Comparison of ENCODE assay signal across 32 mouse cellular contexts in genomic region chr1:69496055-69496454, GRCm38 (mm10).
A peak's percentile ranks its signal among the peaks of the same experiment; 100 is the strongest.
DNase-seq lines count a peak whose midpoint lies in the region; ATAC-seq and TF ChIP-seq lines count a peak whose summit lies in the region.
"Had no signal": no experiment of that assay in that cellular context is flagged by ENCODE, and none has a peak within 500 bp of the region (broad histone marks: within the 10 kb centered on the region; RNA-seq: fewer than 3 reads in every experiment).

No protein-coding gene starts in this region.

- peak overlapping the region; percentile 73 for H3K27ac ChIP-seq in MEL (ENCODE audit: control insufficient read depth, low read depth, low read length)
- H3K27ac ChIP-seq in liver, embryonic 14.5 days, result no peak overlapping the region
- no peak overlapping the region for H3K27ac ChIP-seq in stomach, postnatal 0 days (replicated peaks)
- H3K27ac ChIP-seq: hindbrain, embryonic 13.5 days; kidney, embryonic 15.5 days; layer of hippocampus, adult 2 months; limb, embryonic 10.5 days; limb, embryonic 15.5 days; lung, embryonic 15.5 days; neural tube, embryonic 15.5 days had no signal

- H3K27me3 ChIP-seq in MEL (ENCODE audit: control insufficient read depth in 1 of 2, insufficient read depth in 2 of 2, low read length in 2 of 2), result no peaks in the 10 kb centered on the region
- no peaks in the 10 kb centered on the region for H3K27me3 ChIP-seq in liver, embryonic 14.5 days (ENCODE audit: control insufficient read depth, insufficient read depth, low read length)
- H3K27me3 ChIP-seq in stomach, postnatal 0 days (ENCODE audit: control insufficient read depth, insufficient read depth, low read length), result no peaks in the 10 kb centered on the region
- H3K27me3 ChIP-seq: hindbrain, embryonic 13.5 days; kidney, embryonic 15.5 days; limb, embryonic 15.5 days; lung, embryonic 15.5 days; megakaryocyte, embryonic 14.5 days; neural tube, embryonic 15.5 days had no signal

- no peak for TF ChIP-seq POLR2A in MEL (IDR thresholded peaks at IDR 0.05; ENCODE audit: control insufficient read depth in 1 of 2, insufficient read depth in 1 of 2, low read depth in 1 of 2, low read length in 2 of 2, poor library complexity in 1 of 2)

- no peaks in the 10 kb centered on the region for H3K79me2 ChIP-seq in MEL (ENCODE audit: control insufficient read depth, insufficient read depth, low read length, poor library complexity)

- H3K9ac ChIP-seq in MEL (ENCODE audit: control insufficient read depth, low read depth, low read length, poor library complexity, severe bottlenecking), result no peak overlapping the region
- H3K9ac ChIP-seq in liver, embryonic 14.5 days (replicated peaks), result no peak overlapping the region
- no peak overlapping the region for H3K9ac ChIP-seq in stomach, postnatal 0 days (ENCODE audit: low read length)
- H3K9ac ChIP-seq: hindbrain, embryonic 13.5 days; kidney, embryonic 15.5 days; limb, embryonic 15.5 days; lung, embryonic 15.5 days; neural tube, embryonic 15.5 days had no signal

- DNase-seq in MEL (ENCODE audit: low read depth, low spot score), result peak; percentile 87
- peak in 2 of 3 experiments; percentile 36 to 40 for DNase-seq in liver, embryonic 14.5 days (ENCODE audit: low read depth in 3 of 3, low spot score in 3 of 3)
- DNase-seq in stomach, postnatal 0 days (ENCODE audit: low spot score), result no peak
- no peak for DNase-seq in urinary bladder, postnatal 10 days (ENCODE audit: low spot score)
- no peak for DNase-seq in adipocyte (ENCODE audit: low spot score)
- DNase-seq: adrenal gland, postnatal 14 days; cerebellum, adult 11-12 months; cerebellum, postnatal 10 days; heart, adult 18-20 months; heart, postnatal 36 days; kidney, adult 11 months; kidney, postnatal 36 days; midbrain, embryonic 14.5 days; right cerebral cortex, postnatal 4 days; thymus, adult 2 months; thymus, postnatal 36 days had no signal

- no peaks in the 10 kb centered on the region for H3K9me3 ChIP-seq in MEL (replicated peaks; ENCODE audit: insufficient read depth, low read length)
- no peaks in the 10 kb centered on the region for H3K9me3 ChIP-seq in liver, embryonic 14.5 days (ENCODE audit: control insufficient read depth, low read length)
- H3K9me3 ChIP-seq in stomach, postnatal 0 days (ENCODE audit: control insufficient read depth, low read length), result no peaks in the 10 kb centered on the region
- H3K9me3 ChIP-seq: hindbrain, embryonic 13.5 days; kidney, embryonic 15.5 days; limb, embryonic 10.5 days; limb, embryonic 15.5 days; lung, embryonic 15.5 days; megakaryocyte, embryonic 14.5 days; neural tube, embryonic 15.5 days had no signal

- H3K36me3 ChIP-seq in MEL (ENCODE audit: control insufficient read depth in 1 of 2, insufficient read depth in 2 of 2, low read length in 2 of 2), result peaks cover 0 to 46% of the 10 kb centered on the region in 2 experiments; a peak in 2 of 4 replicates
- H3K36me3 ChIP-seq in liver, embryonic 14.5 days (replicated peaks; ENCODE audit: control insufficient read depth, insufficient read depth, low read depth), result no peaks in the 10 kb centered on the region
- no peaks in the 10 kb centered on the region for H3K36me3 ChIP-seq in stomach, postnatal 0 days (ENCODE audit: control insufficient read depth, insufficient read depth, low read length)
- H3K36me3 ChIP-seq: hindbrain, embryonic 13.5 days; kidney, embryonic 15.5 days; limb, embryonic 10.5 days; limb, embryonic 15.5 days; lung, embryonic 15.5 days; neural tube, embryonic 15.5 days had no signal

- H3K4me2 ChIP-seq in liver, embryonic 14.5 days (ENCODE audit: low read depth), result no peak overlapping the region
- no peak overlapping the region for H3K4me2 ChIP-seq in stomach, postnatal 0 days (replicated peaks; ENCODE audit: low read depth)
- H3K4me2 ChIP-seq: heart, embryonic 11.5 days; hindbrain, embryonic 13.5 days; kidney, embryonic 15.5 days; limb, embryonic 15.5 days; lung, embryonic 15.5 days; neural tube, embryonic 15.5 days had no signal

- peaks cover 22 to 24% of the 10 kb centered on the region in 2 experiments for H3K4me1 ChIP-seq in MEL (ENCODE audit: control insufficient read depth in 1 of 2, insufficient read depth in 2 of 2, low read length in 2 of 2)
- peaks cover 13 to 28% of the 10 kb centered on the region in 2 experiments for H3K4me1 ChIP-seq in liver, embryonic 14.5 days (replicated peaks; ENCODE audit: control insufficient read depth in 2 of 2, insufficient read depth in 2 of 2, low read length in 1 of 2)
- no peaks in the 10 kb centered on the region for H3K4me1 ChIP-seq in stomach, postnatal 0 days (replicated peaks; ENCODE audit: control insufficient read depth, insufficient read depth)
- H3K4me1 ChIP-seq: limb, embryonic 10.5 days; limb, embryonic 15.5 days; lung, embryonic 15.5 days; neural tube, embryonic 15.5 days had no signal

- TF ChIP-seq RAD21 in MEL (IDR thresholded peaks at IDR 0.05; ENCODE audit: low read depth, low read length), result no peak

- ATAC-seq in hematopoietic stem cell, adult 5-6 weeks (replicated peaks in 1 of 2; ENCODE audit: insufficient read depth in 1 of 2, low FRiP score in 2 of 2, low TSS enrichment in 1 of 2, low read depth in 1 of 2, poor library complexity in 2 of 2, severe bottlenecking in 2 of 2), result peak; percentile 74 to 86
- peak; percentile 80 for ATAC-seq in liver, embryonic 14.5 days (ENCODE audit: insufficient read depth)
- peak; percentile 85 for ATAC-seq in megakaryocyte progenitor cell, adult 5-6 weeks (replicated peaks; ENCODE audit: poor library complexity)
- ATAC-seq in stomach, postnatal 0 days (ENCODE audit: low FRiP score, low TSS enrichment), result no peak
- no peak for ATAC-seq in frontal cortex, adult (ENCODE audit: low TSS enrichment)
- ATAC-seq: CD4-positive, CD25-positive, alpha-beta regulatory T cell, adult 4 months; forebrain, embryonic 16.5 days; inflammation-experienced regulatory T-cells, adult 6 months had no signal

- 6% methylated on average over 4 of the region's 4 CpGs for WGBS in liver, embryonic 14.5 days (ENCODE audit: insufficient replicate concordance)
- 55% methylated on average over 4 of the region's 4 CpGs for WGBS in stomach, postnatal 0 days

- TF ChIP-seq CTCF in MEL (IDR thresholded peaks at IDR 0.05 in 2 of 3, conservative IDR thresholded peaks at IDR 0.05 in 1 of 3; ENCODE audit: control insufficient read depth in 1 of 3, insufficient read depth in 1 of 3, low read depth in 2 of 3, low read length in 3 of 3, poor library complexity in 1 of 3, severe bottlenecking in 1 of 3), result no peak
- no peak for TF ChIP-seq CTCF in liver, embryonic 14.5 days (IDR thresholded peaks at IDR 0.05; ENCODE audit: low read depth)
- TF ChIP-seq CTCF in stomach, postnatal 0 days (IDR thresholded peaks at IDR 0.05; ENCODE audit: low read depth), result no peak

- H3K4me3 ChIP-seq in MEL (ENCODE audit: control insufficient read depth in 1 of 2, insufficient read depth in 1 of 2, low read depth in 2 of 2, low read length in 2 of 2), result no peak overlapping the region
- H3K4me3 ChIP-seq in liver, embryonic 14.5 days (ENCODE audit: insufficient read depth in 1 of 2, low read depth in 2 of 2, low read length in 2 of 2), result no peak overlapping the region
- no peak overlapping the region for H3K4me3 ChIP-seq in stomach, postnatal 0 days (ENCODE audit: low read depth, low read length)
- H3K4me3 ChIP-seq: erythroblast, embryonic 14.5 days; hindbrain, embryonic 13.5 days; kidney, embryonic 15.5 days; layer of hippocampus, adult 2 months; limb, embryonic 10.5 days; limb, embryonic 15.5 days; lung, embryonic 15.5 days; megakaryocyte, embryonic 14.5 days; neural tube, embryonic 15.5 days had no signal

- TF ChIP-seq EP300 in MEL (IDR thresholded peaks at IDR 0.05; ENCODE audit: low read depth in 1 of 2, low read length in 2 of 2), result peak; percentile 97 to 98
- TF ChIP-seq EP300 in liver, embryonic 14.5 days (IDR thresholded peaks at IDR 0.05; ENCODE audit: low read depth), result peak; percentile 80
- no peak for TF ChIP-seq EP300 in stomach, postnatal 0 days (optimal IDR thresholded peaks at IDR 0.05)

TF ChIP-seq in MEL, 35 proteins besides CTCF, POLR2A, EP300 and RAD21 (continues in another document):
- TF ChIP-seq POLR2AphosphoS5 (IDR thresholded peaks at IDR 0.05; ENCODE audit: borderline replicate concordance, low read depth, low read length) (no peak), NELFE (IDR thresholded peaks at IDR 0.05; ENCODE audit: low read depth, low read length) (no peak), NRF1 (IDR thresholded peaks at IDR 0.05; ENCODE audit: insufficient read depth, low read depth, low read length, poor library complexity, severe bottlenecking) (no peak), TBP (IDR thresholded peaks at IDR 0.05; ENCODE audit: low read depth, low read length) (no peak), ZKSCAN1 (IDR thresholded peaks at IDR 0.05; ENCODE audit: low read depth, low read length) (no peak), CHD2 (IDR thresholded peaks at IDR 0.05; ENCODE audit: low read length) (no peak; the same call in 1 of the 2 replicates), MAX (IDR thresholded peaks at IDR 0.05; ENCODE audit: low read length) (no peak), ETS1 (IDR thresholded peaks at IDR 0.05; ENCODE audit: low read depth, low read length) (peak; percentile 85), MAZ (IDR thresholded peaks at IDR 0.05; ENCODE audit: low read depth, low read length) (no peak), MYB (IDR thresholded peaks at IDR 0.05; ENCODE audit: low read depth, low read length) (peak; percentile 78; the same call in 1 of the 2 replicates), SIN3A (IDR thresholded peaks at IDR 0.05; ENCODE audit: low read length) (peak; percentile 33; the same call in 1 of the 2 replicates), MEF2A (IDR thresholded peaks at IDR 0.05; ENCODE audit: extremely low read depth, insufficient replicate concordance, low read depth, low read length, poor library complexity, severe bottlenecking) (no peak), JUND (IDR thresholded peaks at IDR 0.05; ENCODE audit: low read depth, low read length) (0 out of 2 replicates have a peak, but pooled peaks have one; percentile 28), TAL1 (IDR thresholded peaks at IDR 0.05; ENCODE audit: low read length) (peak; percentile 99), GATA1 (IDR thresholded peaks at IDR 0.05; ENCODE audit: low read depth, low read length) (peak; percentile 96), USF2 (IDR thresholded peaks at IDR 0.05; ENCODE audit: borderline replicate concordance in 1 of 2, insufficient read depth in 1 of 2, low read depth in 1 of 2, low read length in 2 of 2) (no peak), ZNF384 (IDR thresholded peaks at IDR 0.05; ENCODE audit: low read depth, low read length) (no peak), POLR2AphosphoS2 (IDR thresholded peaks at IDR 0.05; ENCODE audit: low read length) (no peak), SMC3 (IDR thresholded peaks at IDR 0.05; ENCODE audit: low read depth, low read length) (0 out of 2 replicates have a peak, but pooled peaks have one; percentile 13), UBTF (IDR thresholded peaks at IDR 0.05; ENCODE audit: borderline replicate concordance, insufficient read depth, low read depth, low read length) (no peak), TCF12 (IDR thresholded peaks at IDR 0.05; ENCODE audit: low read depth, low read length) (peak; percentile 96), CHD1 (IDR thresholded peaks at IDR 0.05; ENCODE audit: low read depth, low read length) (no peak)

Comparison
In these comparisons a context has a peak if more than half of its experiments do, and no peak if none do; other contexts are left out.
1. DNase-seq: peak in MEL (single experiment) and liver, embryonic 14.5 days (2 of 3); none in stomach, postnatal 0 days (single experiment), urinary bladder, postnatal 10 days (single experiment) and adipocyte (single experiment).
2. ATAC-seq: peak in hematopoietic stem cell, adult 5-6 weeks (2 of 2), liver, embryonic 14.5 days (single experiment) and megakaryocyte progenitor cell, adult 5-6 weeks (single experiment); none in stomach, postnatal 0 days (single experiment) and frontal cortex, adult (single experiment).